Mouse (Mus musculus): Measurements from ENCODE around the gene Lrrk1. TPM values are rescaled to one million over a fixed set of nuclear protein-coding genes. Genes with fewer than 3 reads are reported as not detected.
A peak's percentile ranks its signal among the peaks of the same experiment; 100 is the strongest.

The Lrrk1 gene
- polyA plus RNA-seq, 1 experiment from 2014 or later, result 8.0 TPM

DNA sequence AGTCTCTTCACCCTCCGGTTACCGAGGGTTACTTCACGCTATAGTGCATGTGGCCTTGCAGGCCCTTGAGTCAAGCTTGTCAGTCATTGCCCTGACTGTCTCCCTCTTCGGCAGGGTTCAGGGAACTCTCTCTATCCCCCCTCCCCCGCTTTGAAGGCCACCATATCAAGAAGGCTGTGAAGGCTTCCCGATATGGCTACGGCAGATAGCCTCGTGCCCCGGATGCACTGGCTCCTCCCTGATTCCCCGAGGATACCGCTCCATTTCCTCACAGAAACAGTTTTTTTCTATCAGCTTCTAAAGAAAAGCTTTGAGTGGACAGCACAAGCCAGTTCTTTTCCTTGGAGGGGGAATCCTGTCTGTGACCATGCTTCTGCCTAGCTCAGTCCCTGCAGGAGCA is 17.4 kb upstream of the Lrrk1 start:
- Histone ChIP-seq H3K9ac (0 out of 2 replicates have a peak overlapping the region, but pooled peaks have one; percentile 19), H3K36me3 (no peaks in the 10 kb centered on the region), H3K4me3 (no peak overlapping the region), H3K9me3 (no peaks in the 10 kb centered on the region), H3K27ac (replicated peaks) (no peak overlapping the region), H3K4me2 (peak overlapping the region; percentile 11; the same call in 1 of the 2 replicates), H3K4me1 (peaks cover 33% of the 10 kb centered on the region), H3K27me3 (replicated peaks) (no peaks in the 10 kb centered on the region; the same call in 1 of the 2 replicates)
- WGBS, result 15% methylated on average over 11 of the region's 11 CpGs
- no peak for ATAC-seq (ENCODE audit: extremely low read depth, insufficient number of reproducible peaks, low FRiP score, low TSS enrichment)

DNA sequence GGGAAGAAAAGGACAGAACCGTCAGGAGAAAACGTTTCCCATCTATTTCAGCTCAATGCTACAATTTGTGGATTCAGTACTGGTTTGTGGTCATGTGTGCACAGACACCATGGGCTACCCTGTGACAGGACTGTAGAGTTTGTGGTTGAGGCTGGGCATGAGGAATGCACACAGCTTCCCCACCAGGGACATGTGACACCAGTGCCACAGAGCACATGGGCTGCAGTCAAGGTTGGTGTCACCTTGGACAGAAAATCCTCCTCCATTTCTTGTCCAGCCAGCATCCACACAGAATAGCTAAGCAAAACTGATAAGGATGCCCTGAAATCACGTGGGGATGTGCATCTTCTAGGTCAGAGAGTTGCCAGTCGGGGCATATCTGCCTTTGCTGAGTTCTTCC is 16.7 kb upstream of the Lrrk1 start:
- no peaks in the 10 kb centered on the region for H3K27me3 ChIP-seq (replicated peaks)
- H3K4me1 ChIP-seq, result peaks cover 33% of the 10 kb centered on the region
- H3K36me3 ChIP-seq, result no peaks in the 10 kb centered on the region
- no peak overlapping the region for H3K9ac ChIP-seq
- no peak overlapping the region for H3K27ac ChIP-seq (replicated peaks)
- H3K9me3 ChIP-seq, result no peaks in the 10 kb centered on the region
- no peak overlapping the region for H3K4me3 ChIP-seq
- 52% methylated on average over 4 of the region's 4 CpGs for WGBS
- no peak overlapping the region for H3K4me2 ChIP-seq
- no peak for ATAC-seq (ENCODE audit: extremely low read depth, insufficient number of reproducible peaks, low FRiP score, low TSS enrichment)

DNA sequence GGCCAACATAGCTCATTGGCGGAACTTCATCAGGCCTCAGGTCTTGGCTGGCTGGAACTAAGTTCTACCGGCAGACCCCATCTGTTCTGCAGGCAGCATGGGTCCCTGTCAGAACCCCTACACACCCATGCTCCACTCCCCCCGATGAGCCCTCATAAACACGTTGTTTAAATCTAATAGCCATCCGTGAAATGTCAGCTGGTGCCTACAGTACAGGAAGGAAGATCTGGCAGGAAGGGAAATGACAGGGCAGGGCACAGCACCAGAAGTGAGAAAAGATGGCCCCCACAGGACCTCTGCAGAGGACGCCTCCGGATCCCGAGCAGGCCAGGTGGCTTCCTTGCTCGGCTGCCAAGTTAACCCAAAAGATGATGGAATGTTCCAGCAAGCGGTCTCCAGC is 16.0 kb upstream of the Lrrk1 start:
- H3K4me1 ChIP-seq, result peaks cover 33% of the 10 kb centered on the region
- ATAC-seq (ENCODE audit: extremely low read depth, insufficient number of reproducible peaks, low FRiP score, low TSS enrichment), result no peak
- H3K27me3 ChIP-seq (replicated peaks), result no peaks in the 10 kb centered on the region
- no peak overlapping the region for H3K4me3 ChIP-seq
- no peak overlapping the region for H3K27ac ChIP-seq (replicated peaks)
- no peaks in the 10 kb centered on the region for H3K36me3 ChIP-seq
- no peaks in the 10 kb centered on the region for H3K9me3 ChIP-seq
- WGBS, result 59% methylated on average over 10 of the region's 10 CpGs
- H3K4me2 ChIP-seq, result no peak overlapping the region
- no peak overlapping the region for H3K9ac ChIP-seq

DNA sequence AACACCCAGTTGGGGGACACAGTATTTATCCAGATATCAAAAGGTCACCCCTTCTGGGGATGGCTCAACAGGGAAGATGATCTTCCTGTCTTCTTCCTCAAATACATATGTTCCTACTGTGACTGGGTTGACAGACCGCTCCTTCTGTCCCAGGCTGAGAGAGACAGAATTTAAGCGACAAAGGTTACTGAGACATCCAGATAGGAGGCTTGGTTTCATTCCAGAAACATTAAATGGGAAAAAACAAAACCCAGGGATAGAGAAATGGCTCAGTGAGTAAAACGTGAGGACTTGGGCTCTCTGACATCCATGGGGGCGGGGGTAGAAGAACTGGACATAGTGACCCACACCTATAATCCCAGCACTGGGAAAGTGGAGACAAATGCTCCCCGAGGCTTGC is 14.7 kb upstream of the Lrrk1 start:
- ATAC-seq (ENCODE audit: extremely low read depth, insufficient number of reproducible peaks, low FRiP score, low TSS enrichment), result no peak
- H3K27me3 ChIP-seq (replicated peaks), result no peaks in the 10 kb centered on the region
- H3K9ac ChIP-seq, result no peak overlapping the region
- H3K4me2 ChIP-seq, result no peak overlapping the region
- H3K4me3 ChIP-seq, result no peak overlapping the region
- H3K4me1 ChIP-seq, result peaks cover 33% of the 10 kb centered on the region
- H3K27ac ChIP-seq (replicated peaks), result no peak overlapping the region
- 81% methylated on average over 5 of the region's 5 CpGs for WGBS
- no peaks in the 10 kb centered on the region for H3K36me3 ChIP-seq
- no peaks in the 10 kb centered on the region for H3K9me3 ChIP-seq

DNA sequence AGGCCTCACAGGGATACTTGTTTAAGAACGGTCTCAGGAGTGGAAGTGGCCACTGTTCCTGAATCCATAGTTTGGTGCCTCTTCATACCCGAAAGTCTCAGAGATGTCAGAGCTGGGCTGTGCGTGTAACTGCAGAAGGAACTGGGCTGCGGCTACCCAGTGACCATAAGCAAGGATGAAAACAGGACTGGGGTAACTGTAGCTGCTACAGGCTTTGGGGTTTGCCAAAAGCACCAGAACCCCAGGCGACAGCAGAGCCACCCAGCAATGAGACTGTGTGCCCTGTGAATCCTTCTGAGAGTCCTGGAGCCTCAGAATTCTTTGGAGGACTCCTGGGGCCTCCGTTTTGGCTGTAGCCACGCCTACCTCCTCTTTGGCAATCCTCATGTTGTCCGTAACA is 13.5 kb upstream of the Lrrk1 start:
- ATAC-seq (ENCODE audit: extremely low read depth, insufficient number of reproducible peaks, low FRiP score, low TSS enrichment), result no peak
- 63% methylated on average over 8 of the region's 8 CpGs for WGBS

GRCm38 (mm10) chr7:66397288-66397687 is 9.1 kb upstream of the Lrrk1 start:
- Histone ChIP-seq H3K9ac (no peak overlapping the region), H3K27ac (replicated peaks) (no peak overlapping the region), H3K4me1 (no peaks in the 10 kb centered on the region), H3K9me3 (no peaks in the 10 kb centered on the region), H3K27me3 (replicated peaks) (0 out of 2 replicates have a peak, but pooled peaks cover 3% of the 10 kb centered on the region), H3K36me3 (no peaks in the 10 kb centered on the region), H3K4me2 (no peak overlapping the region), H3K4me3 (no peak overlapping the region)
- no peak for ATAC-seq (ENCODE audit: extremely low read depth, insufficient number of reproducible peaks, low FRiP score, low TSS enrichment)
- 68% methylated on average over 3 of the region's 3 CpGs for WGBS

More for the DNA sequence above, 13.5 kb upstream of the Lrrk1 start:
- no peak overlapping the region for H3K9ac ChIP-seq
- H3K27ac ChIP-seq (replicated peaks), result no peak overlapping the region
- H3K9me3 ChIP-seq, result no peaks in the 10 kb centered on the region
- no peak overlapping the region for H3K4me2 ChIP-seq
- peaks cover 27% of the 10 kb centered on the region for H3K4me1 ChIP-seq
- H3K4me3 ChIP-seq, result no peak overlapping the region
- H3K27me3 ChIP-seq (replicated peaks), result no peaks in the 10 kb centered on the region
- H3K36me3 ChIP-seq, result no peaks in the 10 kb centered on the region

DNA sequence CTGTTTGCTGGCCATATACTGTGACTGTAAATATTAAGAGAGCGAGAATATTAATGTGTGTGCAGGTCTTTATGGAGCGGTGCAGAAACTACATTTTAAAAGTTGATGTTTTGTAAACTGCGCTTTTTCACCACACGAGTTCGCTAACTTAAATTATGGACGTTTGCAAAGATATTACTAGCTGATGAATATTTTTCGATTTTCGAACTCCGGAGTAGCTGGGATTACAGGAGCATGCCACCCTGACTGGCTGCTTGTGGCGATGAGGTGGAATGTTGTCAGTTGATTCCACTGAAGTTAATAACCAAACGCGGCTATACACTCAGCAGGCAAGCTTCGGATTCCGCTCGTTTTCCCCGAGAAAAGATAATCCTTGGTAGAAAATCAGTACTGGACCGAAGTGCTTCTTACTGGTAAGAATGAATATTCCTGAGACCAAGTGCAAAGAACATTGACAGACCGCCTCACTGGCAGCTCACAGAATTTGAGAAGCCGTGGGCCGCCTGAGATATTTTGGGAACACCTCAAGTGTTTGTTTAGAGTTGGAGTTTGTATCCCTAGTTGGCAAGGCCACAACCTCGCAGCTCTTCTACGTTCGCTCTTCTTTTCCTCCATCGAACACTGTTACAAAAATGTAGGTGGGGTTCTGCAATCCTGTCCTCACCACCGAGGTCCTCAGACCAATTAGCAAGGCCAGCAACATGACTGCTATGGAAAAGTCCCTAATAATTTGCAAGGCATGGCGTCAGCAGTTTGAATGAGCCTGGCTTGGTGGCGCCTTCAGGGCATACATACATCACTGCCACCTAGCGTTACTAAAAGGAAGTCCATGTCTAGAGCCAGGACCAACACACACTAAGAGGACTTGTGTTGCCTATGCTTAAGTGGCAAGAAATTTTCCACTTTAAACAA is 727 bp upstream of the Lrrk1 start:
- ATAC-seq (ENCODE audit: extremely low read depth, insufficient number of reproducible peaks, low FRiP score, low TSS enrichment), result peak; percentile 30; the same call in 1 of the 2 replicates

GRCm38 (mm10) chr7:66387419-66387812 is 734 bp downstream of the Lrrk1 start:
- H3K36me3 ChIP-seq, result no peaks in the 10 kb centered on the region
- no peaks in the 10 kb centered on the region for H3K9me3 ChIP-seq
- peaks cover 14% of the 10 kb centered on the region for H3K4me1 ChIP-seq
- peak overlapping the region; percentile 69 for H3K27ac ChIP-seq (replicated peaks)
- H3K27me3 ChIP-seq (replicated peaks), result no peaks in the 10 kb centered on the region; the same call in 1 of the 2 replicates
- peak overlapping the region; percentile 93 for H3K9ac ChIP-seq
- ATAC-seq (ENCODE audit: extremely low read depth, insufficient number of reproducible peaks, low FRiP score, low TSS enrichment), result no peak
- WGBS, result 1% methylated on average over 13 of the region's 13 CpGs
- peak overlapping the region; percentile 81 for H3K4me2 ChIP-seq
- H3K4me3 ChIP-seq, result peak overlapping the region; percentile 78

More for the DNA sequence above, 727 bp upstream of the Lrrk1 start:
- Histone ChIP-seq H3K27ac (replicated peaks) (peak overlapping the region; percentile 69), H3K36me3 (no peaks in the 10 kb centered on the region), H3K4me1 (peaks cover 14% of the 10 kb centered on the region), H3K4me2 (peak overlapping the region; percentile 81), H3K27me3 (replicated peaks) (peaks cover 3% of the 10 kb centered on the region; the same call in 1 of the 2 replicates), H3K4me3 (peak overlapping the region; percentile 78), H3K9ac (peak overlapping the region; percentile 93), H3K9me3 (no peaks in the 10 kb centered on the region)
- 7% methylated on average over 28 of the region's 28 CpGs for WGBS

DNA sequence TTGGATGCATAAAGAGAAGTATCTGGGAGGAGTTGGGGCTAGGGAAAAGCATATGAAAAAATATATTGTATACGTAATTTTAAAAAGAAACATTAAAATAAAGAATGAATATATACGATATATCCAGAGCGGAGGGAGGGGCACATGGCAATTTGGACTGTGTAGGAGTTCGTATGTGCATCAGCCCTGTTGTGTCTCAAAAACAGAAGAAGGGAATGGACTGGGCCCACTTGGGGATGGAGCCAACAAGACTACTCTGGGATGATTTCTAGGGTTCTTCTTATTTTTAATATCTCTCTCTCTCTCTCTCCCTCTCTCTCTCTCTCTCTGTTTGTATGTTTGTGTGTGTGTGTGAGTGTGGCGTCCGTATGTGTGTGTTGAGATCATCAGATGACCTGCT is 1.7 kb downstream of the Lrrk1 start:
- Histone ChIP-seq H3K4me2 (no peak overlapping the region), H3K36me3 (no peaks in the 10 kb centered on the region), H3K9me3 (no peaks in the 10 kb centered on the region), H3K4me3 (no peak overlapping the region), H3K27ac (replicated peaks) (no peak overlapping the region), H3K4me1 (peaks cover 14% of the 10 kb centered on the region), H3K9ac (no peak overlapping the region), H3K27me3 (replicated peaks) (no peaks in the 10 kb centered on the region; the same call in 1 of the 2 replicates)
- 90% methylated on average over 6 of the region's 6 CpGs for WGBS
- no peak for ATAC-seq (ENCODE audit: extremely low read depth, insufficient number of reproducible peaks, low FRiP score, low TSS enrichment)

DNA sequence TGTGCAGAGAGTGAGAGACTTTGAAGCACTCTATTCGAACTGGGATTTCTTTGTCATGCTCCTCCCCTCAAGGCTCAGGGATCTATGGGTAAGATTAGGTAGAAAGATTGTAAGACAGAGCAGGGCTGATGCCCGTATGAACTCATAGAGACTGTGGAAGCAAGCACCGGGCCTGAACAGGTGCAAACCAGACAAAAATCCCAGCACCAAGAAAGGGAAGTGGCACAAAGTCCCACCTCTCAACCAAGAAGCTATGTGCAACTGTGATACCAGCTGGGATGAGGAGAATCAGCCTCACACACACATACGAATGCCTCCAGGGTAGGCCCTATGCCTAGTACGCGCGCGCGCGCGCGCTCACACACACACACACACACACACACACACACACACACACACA is 2.3 kb downstream of the Lrrk1 start:
- no peaks in the 10 kb centered on the region for H3K9me3 ChIP-seq
- no peak overlapping the region for H3K4me3 ChIP-seq
- no peak overlapping the region for H3K4me2 ChIP-seq
- 84% methylated on average over 4 of the region's 12 CpGs for WGBS
- H3K27ac ChIP-seq (replicated peaks), result no peak overlapping the region
- peaks cover under 1% of the 10 kb centered on the region; the same call in 1 of the 2 replicates for H3K36me3 ChIP-seq
- peaks cover 14% of the 10 kb centered on the region for H3K4me1 ChIP-seq
- H3K9ac ChIP-seq, result no peak overlapping the region
- H3K27me3 ChIP-seq (replicated peaks), result no peaks in the 10 kb centered on the region; the same call in 1 of the 2 replicates
- ATAC-seq (ENCODE audit: extremely low read depth, insufficient number of reproducible peaks, low FRiP score, low TSS enrichment), result no peak

- Histone ChIP-seq H3K4me1 (peaks cover 14% of the 10 kb centered on the region), H3K9me3 (no peaks in the 10 kb centered on the region), H3K4me2 (no peak overlapping the region), H3K27ac (replicated peaks) (no peak overlapping the region), H3K36me3 (peaks cover 9% of the 10 kb centered on the region), H3K27me3 (replicated peaks) (no peaks in the 10 kb centered on the region), H3K9ac (no peak overlapping the region), H3K4me3 (no peak overlapping the region)
- 81% methylated on average over 8 of the region's 8 CpGs for WGBS
- no peak for ATAC-seq (ENCODE audit: extremely low read depth, insufficient number of reproducible peaks, low FRiP score, low TSS enrichment)
Measured at GRCm38 (mm10) chr7:66384891-66385290, 3.3 kb downstream of the Lrrk1 start.

Data from heart, embryonic 13.5 days (tissue).